Mouse (Mus musculus) layer of hippocampus, postnatal 10 days (tissue): Measurements from ENCODE around the gene Frmd4a. TPM values are rescaled to one million over a fixed set of nuclear protein-coding genes. Genes with fewer than 3 reads are reported as not detected.
A peak's percentile ranks its signal among the peaks of the same experiment; 100 is the strongest.

Experiments
- DNase-seq, 2 experiments: peaks; one replicate each; pipeline ENCODE4 v3.0.0; 2021; ENCODE audit warnings: low spot score in 2 of 2
- total RNA-seq, 2 experiments: library from RNA; stranded (reverse); gene quantifications; 2 replicates each; pipeline ENCODE4 v1.2.3; 2021

Gene Frmd4a
- total RNA-seq, 2 experiments from 2014 or later = 114 to 128 TPM

DNA sequence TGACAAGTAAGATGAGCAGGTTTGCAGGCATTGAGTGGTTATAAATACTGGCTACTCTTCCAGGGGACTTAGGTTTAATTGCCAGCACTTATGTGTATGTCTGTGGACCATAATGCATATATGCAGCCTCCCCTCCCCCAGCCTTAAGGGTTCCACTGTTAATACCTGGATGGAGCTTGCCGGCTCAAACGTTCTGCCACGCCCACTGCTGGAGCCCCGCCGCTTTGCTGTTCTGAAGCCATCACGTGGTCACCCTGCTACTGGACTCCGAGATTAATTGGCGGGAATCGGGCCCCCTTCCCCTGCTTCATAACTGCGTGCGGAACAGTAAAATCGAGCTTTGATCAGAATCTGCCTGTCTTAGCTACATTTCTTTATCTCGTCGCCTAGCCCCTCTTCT lies 495.1 kb downstream of the Frmd4a start:
- no peak for DNase-seq

- no peak for DNase-seq
Observed at GRCm38 (mm10) chr2:4515910-4516309, 498.4 kb downstream of the Frmd4a start.

- DNase-seq = peak; percentile 39 to 47
Observed at GRCm38 (mm10) chr2:4516819-4517552, 499.5 kb downstream of the Frmd4a start.

- DNase-seq = peak; percentile 24 to 31
Observed at GRCm38 (mm10) chr2:4517553-4518125, 500.1 kb downstream of the Frmd4a start.

DNA sequence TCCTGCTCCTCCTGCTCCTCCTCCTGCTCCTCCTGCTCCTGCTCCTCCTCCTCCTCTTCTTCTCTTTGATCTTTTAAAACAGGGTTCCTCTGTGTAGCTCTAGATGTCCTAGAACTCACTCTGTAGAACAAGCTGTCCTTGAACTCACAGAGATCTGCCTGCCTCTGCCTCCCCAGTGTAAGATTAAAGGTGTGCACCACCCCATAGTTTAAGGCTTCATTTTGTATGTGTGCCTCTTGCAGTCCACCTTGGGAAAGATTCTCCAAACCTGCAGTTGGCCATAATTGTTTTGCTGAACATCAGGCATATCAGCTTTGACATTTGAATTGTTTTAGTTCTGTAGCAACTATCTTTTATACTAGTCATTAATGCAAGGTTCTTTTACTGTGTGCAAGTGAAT lies 501.0 kb downstream of the Frmd4a start:
- DNase-seq = no peak

DNA sequence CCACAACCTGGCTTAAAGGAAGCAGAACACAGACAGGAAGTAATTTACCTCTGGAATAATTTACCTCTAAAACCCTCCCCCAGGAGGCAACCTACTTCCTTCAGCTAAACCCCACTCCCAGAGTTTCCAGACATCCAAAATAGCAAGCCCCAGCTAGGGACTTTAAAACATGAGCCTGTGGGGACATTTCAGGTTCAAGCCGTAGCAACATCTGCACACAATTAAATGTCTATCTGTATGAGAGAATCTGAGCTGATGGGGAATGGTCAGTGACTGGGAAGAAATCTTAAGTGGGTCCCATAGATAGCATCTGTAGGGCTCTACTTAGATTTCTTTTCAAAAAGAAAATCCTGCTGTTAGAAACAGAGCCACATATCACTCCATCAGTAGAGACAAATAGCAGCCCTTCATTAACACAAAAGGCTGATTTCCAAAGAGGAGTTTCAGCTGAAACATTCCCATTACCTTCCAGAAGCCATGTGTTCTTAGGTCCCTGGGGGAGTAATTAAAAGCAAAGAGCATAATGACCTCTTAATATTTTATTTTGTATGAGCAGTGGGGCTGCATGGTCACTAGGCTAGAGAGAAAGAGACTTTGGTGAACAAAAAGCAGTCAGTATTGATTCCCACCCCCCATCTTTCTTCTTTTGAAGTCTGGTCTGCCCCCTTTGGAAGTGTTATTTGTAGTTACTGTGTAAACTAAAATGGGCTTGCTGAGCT lies 505.4 kb downstream of the Frmd4a start:
- DNase-seq = no peak

GRCm38 (mm10) chr2:4527094-4527493 lies 509.6 kb downstream of the Frmd4a start:
- DNase-seq = no peak

GRCm38 (mm10) chr2:4529254-4529729 lies 511.8 kb downstream of the Frmd4a start:
- peak; percentile 42 to 52 for DNase-seq

DNA sequence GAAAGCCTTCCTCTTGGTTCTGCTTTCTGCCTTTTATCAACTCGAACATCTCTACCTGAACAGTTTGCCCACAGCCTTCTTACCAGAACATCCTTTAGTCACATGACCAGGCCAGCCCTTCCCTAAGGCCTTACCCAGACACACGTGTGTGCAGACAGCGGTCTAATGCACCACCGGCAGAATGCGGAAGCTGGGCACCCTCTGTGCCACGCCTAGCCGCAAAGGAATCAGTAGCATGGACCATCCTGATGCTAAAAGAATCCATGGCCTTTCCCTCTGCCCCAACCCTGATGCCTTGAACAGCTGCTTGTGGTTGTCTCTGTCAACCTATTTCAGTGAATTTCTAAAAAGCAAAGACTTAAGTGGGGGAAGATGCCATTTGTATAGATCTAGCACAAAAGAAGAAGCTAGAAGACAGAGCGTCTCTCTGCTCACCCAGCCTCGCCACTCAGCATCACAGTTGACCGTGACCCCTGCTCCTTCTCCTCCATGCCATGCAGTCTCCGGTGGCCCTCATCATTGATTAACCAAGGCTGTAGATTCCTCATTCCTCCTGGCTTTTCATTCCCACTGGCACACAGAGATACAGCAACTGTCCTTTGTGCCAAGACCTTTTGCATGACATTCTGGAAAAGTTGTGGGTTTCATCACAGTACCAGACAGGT lies 514.1 kb downstream of the Frmd4a start:
- DNase-seq = no peak

DNA sequence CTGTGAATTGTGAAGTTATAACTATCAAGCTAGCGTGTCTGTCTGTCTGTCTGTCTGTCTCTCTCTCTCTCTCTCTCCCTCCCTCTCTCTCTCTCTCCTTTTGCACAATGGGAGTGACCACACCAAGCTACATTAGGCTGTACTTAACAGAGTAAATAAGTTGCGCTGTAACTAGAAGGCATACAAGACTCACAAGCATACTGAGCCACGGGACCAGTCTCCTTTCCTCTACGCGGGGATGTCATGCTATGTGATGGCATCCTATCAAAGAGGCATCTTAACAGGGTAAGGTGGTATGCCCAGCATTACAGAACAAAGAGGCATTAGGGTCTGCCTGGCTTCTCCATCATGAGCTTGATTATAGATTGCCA lies 514.7 kb downstream of the Frmd4a start:
- DNase-seq = no peak

DNA sequence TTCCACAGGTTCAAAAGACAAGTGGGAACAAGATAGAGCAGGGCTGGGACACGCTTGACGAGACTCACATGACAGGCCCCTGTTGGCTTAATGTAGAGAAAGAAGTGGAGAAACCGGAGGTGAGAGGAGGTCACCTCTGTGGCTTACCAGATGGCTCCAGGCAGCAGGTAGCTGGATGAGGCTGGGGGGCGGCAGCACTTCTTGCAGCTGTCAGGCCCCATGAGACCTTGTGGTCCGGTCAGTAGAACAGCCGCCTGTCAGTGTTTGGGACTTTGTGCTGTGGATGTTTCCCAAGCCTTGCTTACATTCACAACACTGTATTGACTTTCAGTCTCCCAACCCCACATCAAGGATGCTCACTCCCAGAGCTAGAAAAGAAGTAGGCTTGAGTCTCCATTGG lies 515.4 kb downstream of the Frmd4a start:
- DNase-seq = no peak

DNA sequence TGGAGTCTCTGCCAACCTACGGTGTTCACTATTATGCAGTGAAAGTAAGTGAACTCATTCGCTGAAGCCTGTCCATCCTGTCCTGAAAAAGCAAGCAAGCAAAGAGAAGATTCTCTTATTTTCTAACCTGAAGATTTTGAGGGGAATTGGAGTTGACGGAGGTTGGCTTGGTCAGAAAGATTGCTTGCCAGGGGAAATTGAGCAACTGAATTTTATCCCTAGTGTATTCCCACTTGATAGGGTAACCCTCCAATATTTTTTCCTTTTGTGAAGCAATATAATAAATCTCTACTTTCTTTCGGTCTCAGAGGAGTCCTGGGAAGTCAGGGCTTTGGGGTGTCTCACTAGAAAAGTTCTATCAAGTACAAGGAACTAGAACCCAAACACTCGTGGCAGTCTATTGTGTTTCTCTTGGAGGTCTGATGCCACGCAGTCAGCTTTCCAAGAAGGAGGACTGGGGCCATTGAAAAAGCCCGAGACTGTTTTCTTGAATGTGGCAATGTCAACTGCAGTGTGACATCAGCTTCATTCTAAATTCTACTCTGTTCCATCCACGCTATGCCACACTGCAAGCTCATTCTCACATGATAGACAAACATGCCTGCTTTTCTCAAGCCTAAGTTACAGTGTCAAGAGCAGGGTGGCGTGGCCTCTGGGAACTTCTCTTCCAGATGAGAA lies 517.8 kb downstream of the Frmd4a start:
- DNase-seq = no peak

DNA sequence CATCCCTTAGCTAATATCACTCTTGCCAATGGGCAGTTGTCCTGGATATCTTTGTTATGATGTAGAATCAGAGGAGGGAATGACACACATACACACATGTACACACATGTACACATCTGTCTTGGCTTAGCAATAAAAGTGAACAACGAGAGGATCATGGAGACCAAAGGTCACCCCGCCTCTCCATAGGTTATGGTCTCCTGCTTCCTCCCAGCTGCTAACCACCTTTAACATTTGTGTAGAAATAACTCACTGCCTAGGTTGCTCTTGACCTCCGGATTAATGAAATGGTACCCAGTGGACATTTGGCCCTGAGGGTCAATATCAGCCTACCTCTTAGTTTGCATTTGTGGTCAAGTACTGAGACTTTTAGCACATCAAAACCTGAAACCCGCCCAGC lies 523.8 kb downstream of the Frmd4a start:
- no peak for DNase-seq

GRCm38 (mm10) chr2:4541844-4542628 lies 524.5 kb downstream of the Frmd4a start:
- DNase-seq = no peak

DNA sequence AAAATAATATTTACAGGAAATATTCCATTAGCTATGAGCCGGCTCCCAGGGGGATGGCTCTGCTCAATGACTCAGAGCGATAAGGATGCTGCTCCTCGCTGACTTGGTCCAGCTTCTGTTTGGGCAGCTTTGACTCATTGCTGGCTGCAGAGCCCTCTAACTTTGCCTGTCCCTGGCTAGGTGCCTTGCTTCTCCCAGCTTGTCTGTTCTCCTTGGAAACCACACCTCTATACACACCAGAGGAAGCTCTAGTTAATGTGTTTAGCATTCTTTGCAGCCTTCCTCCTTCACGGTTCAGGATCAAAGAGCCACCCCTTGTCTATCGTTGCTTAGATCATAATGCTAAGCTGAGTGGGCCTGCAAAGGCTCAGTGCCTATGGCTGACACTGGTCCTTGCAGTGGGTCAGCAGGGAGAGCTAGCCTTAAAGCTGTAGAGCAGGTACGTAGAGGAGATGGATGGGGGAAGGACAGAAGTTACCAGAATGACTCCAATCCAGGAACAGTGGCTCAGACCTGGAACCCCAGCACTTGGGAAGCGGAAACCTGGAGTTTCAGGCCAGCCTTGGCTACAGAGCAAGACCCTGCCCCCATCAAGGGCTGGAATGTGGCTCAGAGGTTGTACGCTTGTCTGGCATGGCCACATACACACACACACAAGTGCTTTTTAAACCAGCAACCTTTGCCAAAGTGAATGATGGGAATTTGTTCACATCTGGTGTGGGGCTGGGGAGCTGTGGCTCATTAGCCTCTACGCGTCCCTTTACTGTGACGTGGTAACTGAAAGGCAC lies 525.3 kb downstream of the Frmd4a start:
- no peak for DNase-seq

DNA sequence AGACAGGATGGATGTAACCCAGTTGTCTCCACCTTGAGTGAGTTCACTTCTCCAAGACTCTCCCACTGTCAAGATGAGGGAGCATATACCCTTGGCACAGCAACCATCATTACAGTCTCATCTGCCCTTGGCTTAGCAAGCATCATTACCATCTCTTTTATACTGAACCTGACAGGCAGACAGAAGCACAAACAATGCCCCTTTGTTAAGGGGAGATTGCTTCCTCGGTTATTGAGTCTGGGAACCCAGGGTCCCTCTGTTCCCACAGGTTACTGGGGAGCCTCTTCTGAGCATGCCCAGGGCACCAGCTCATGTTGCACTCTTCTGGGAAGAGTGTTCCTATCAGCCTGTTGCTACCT lies 525.9 kb downstream of the Frmd4a start:
- DNase-seq = no peak

DNA sequence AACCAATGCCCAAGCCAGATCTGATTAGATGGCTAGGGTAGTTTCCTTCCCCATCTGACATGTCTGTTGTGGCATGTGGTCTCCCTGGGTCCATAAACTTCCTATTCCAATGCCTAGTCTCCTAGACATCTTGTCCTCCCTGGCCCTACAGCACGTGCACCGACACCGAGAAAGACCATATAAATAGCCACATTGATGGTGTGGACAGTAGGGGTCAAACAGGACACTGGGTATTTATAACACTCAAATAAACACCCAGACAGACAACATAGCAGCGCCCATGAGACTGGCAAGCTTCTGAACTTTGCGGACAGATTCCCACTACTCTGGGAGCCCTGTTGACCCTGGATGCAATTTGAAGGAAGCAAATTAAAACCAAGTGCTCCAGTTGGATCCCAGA lies 526.8 kb downstream of the Frmd4a start:
- no peak for DNase-seq

DNA sequence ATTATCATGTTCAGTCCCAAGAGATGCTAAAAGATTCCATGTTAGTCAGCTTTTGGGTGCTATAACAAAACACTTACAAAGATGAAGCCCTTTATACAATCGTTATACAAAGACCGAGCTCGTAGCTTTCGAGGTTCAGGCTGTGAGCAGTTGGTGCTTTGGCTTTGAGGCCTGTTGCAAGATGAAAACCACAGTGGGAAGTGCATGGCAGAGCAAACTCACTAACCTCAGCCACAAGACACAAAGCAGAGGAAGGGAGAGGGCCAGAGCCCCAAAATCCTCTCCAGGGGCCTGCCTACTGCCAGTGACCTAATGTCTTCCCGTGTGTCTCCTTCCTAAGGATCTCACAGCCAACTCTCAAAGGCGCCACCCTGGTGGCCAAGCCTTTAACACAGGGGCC lies 527.7 kb downstream of the Frmd4a start:
- no peak for DNase-seq

DNA sequence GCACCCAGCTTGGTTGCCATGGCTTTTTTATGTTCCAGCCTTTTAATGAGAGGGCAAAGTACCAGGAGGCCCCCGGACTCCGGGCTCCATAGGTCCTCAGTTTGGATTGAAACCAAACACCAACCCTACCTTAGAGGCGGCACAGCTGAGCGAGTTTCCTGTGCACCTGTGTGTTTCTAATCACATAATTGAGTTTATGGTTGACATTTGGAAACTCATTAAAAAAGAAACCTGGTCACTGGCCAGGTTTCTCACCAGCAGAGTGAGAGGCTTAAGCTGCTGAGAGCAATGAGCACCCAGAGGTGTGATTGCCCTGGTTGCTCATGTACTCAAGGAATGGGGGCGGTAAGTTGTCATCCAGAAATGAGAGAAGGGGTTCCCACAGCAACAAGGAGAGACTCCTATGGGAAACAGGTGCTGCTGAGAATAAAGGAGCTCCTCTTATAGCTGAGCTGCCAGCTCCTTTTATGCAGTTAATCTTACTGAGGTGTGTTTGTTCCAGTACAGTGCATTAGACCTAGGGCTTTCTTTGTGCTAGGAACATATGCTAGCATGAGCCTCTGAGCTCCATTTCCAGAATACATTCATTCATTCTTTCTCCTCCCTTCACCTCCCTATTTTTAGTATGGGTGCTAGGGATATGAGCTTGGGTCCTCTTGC lies 529.6 kb downstream of the Frmd4a start:
- DNase-seq = no peak
